Mouse (Mus musculus): ENCODE measurements around the gene Pnmt.

Pnmt gene

GRCm38 (mm10) chr11:98384216-98384615, 2.0 kb upstream of the Pnmt start:
- no peak for DNase-seq (ENCODE audit: low spot score)

- DNase-seq (ENCODE audit: low spot score) = no peak
These were observed 1.3 kb upstream of the Pnmt start for GRCm38 (mm10) chr11:98384721-98385637.

- DNase-seq (ENCODE audit: low spot score) = no peak
These were observed 346 bp downstream of the Pnmt start for GRCm38 (mm10) chr11:98386596-98386995.

GRCm38 (mm10) chr11:98387056-98387577, 867 bp downstream of the Pnmt start:
- DNase-seq (ENCODE audit: low spot score) = no peak

GRCm38 (mm10) chr11:98388282-98388681, 2.0 kb downstream of the Pnmt start:
- DNase-seq (ENCODE audit: low spot score) = no peak

- peak; percentile 61 for DNase-seq (ENCODE audit: low spot score)
These were observed 3.1 kb downstream of the Pnmt start for GRCm38 (mm10) chr11:98389221-98389780.

- DNase-seq (ENCODE audit: low spot score) = no peak
These were observed 3.9 kb downstream of the Pnmt start for GRCm38 (mm10) chr11:98390141-98390540.

GRCm38 (mm10) chr11:98392034-98392433, 5.8 kb downstream of the Pnmt start:
- no peak for DNase-seq (ENCODE audit: low spot score)

GRCm38 (mm10) chr11:98392645-98393044, 6.4 kb downstream of the Pnmt start:
- DNase-seq (ENCODE audit: low spot score) = no peak

- DNase-seq (ENCODE audit: low spot score) = no peak
These were observed 7.1 kb downstream of the Pnmt start for GRCm38 (mm10) chr11:98393317-98393716.

- DNase-seq (ENCODE audit: low spot score) = no peak
These were observed 8.1 kb downstream of the Pnmt start for GRCm38 (mm10) chr11:98394301-98394700.

- no peak for DNase-seq (ENCODE audit: low spot score)
These were observed 8.8 kb downstream of the Pnmt start for GRCm38 (mm10) chr11:98395041-98395440.

- no peak for DNase-seq (ENCODE audit: low spot score)
These were observed 11.7 kb downstream of the Pnmt start for GRCm38 (mm10) chr11:98397946-98398345.

GRCm38 (mm10) chr11:98400161-98400726, 14.0 kb downstream of the Pnmt start, which contains the start of gene Pgap3:
Gene Pgap3 (minus strand): TSS chr11:98400490.
- peak; percentile 82 for DNase-seq (ENCODE audit: low spot score)

- DNase-seq (ENCODE audit: low spot score) = no peak
These were observed 14.6 kb downstream of the Pnmt start for GRCm38 (mm10) chr11:98400816-98401215.

- DNase-seq (ENCODE audit: low spot score) = no peak
These were observed 20.4 kb downstream of the Pnmt start for GRCm38 (mm10) chr11:98406621-98407020.

- DNase-seq (ENCODE audit: low spot score) = no peak
These were observed 22.6 kb downstream of the Pnmt start for GRCm38 (mm10) chr11:98408872-98409271.

- DNase-seq (ENCODE audit: low spot score) = no peak
These were observed 23.1 kb downstream of the Pnmt start for GRCm38 (mm10) chr11:98409341-98409822.

GRCm38 (mm10) chr11:98412273-98412796, 26.1 kb downstream of the Pnmt start, which contains the start of gene Erbb2:
Gene Erbb2 (plus strand): TSS chr11:98412470.
- DNase-seq (ENCODE audit: low spot score) = no peak

- DNase-seq (ENCODE audit: low spot score) = no peak
These were observed 26.6 kb downstream of the Pnmt start for GRCm38 (mm10) chr11:98412797-98413301.

GRCm38 (mm10) chr11:98413731-98414130, 27.5 kb downstream of the Pnmt start:
- DNase-seq (ENCODE audit: low spot score) = no peak

GRCm38 (mm10) chr11:98414162-98414561, 27.9 kb downstream of the Pnmt start:
- DNase-seq (ENCODE audit: low spot score) = no peak
